Mouse (Mus musculus): ENCODE measurements around the gene Irf5. TPM values are rescaled to one million over a fixed set of nuclear protein-coding genes. Genes with fewer than 3 reads are reported as not detected.

The Irf5 gene
- 1 to 10 TPM; 3.8 to 5.1 TPM for total RNA-seq (2021)
- long read RNA-seq, experiment 1, transcript Irf5-201 (9 exons, 2,189 nt) = major isoform, 7 of 7 reads
- long read RNA-seq, experiment 1, partial matches to known transcripts = 0 of 7 reads
- long read RNA-seq, experiment 1, other reads (novel, unspliced or antisense) = 0 of 7 reads
- long read RNA-seq, experiment 2, partial matches to known transcripts = 1 of 3 reads
- long read RNA-seq, experiment 2, other reads (novel, unspliced or antisense) = 0 of 3 reads

DNA sequence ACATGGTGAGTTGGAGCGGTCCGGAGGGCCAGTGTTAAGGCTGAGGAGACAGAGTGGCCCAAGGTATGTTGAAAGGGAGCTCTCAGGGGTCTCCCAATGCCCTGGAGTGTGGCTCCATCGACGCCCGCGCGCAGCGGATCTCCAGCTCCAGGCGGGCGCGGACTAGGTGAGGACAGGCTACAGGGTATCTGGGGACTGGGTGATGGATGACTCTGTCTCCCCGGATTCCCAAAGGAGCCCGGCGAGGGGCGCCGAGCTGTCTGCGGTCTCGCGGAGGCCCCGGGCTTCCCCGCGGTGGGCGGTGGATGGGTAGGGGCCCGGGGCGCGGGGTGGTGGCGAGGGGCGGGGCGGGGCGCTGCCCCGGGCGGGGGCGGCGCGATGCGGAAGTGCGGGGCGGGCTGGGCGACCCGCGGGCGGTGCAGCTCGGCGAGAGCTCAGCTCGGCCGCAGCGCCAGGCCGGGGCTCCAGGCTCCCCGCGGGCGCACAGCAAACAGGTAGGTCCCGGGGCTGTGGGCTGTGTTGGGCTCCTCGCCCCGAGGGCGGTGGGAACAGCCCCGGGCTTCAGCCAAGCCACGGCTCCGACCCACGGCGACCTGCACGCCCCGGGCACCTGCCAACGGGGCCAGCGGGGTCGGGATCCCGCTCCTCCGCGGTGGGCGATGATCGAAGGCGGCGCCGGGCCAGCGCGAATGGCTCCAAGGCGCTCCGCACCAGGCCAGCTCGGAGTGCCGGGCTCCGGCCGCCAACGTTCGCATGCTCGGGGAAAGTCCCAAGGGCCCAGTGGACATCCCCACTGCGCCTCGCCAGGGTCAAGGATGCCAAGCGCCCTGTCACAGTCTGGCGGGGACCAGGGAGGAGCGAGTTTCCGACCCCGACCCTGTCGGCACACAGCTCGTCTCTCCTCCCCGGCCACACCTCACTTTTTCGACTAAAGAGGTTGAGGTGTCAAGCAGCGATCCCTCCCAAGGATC lies at the start of gene Irf5:
TSS of gene Irf5 (plus strand) at position 345 of the 971 bp plus-strand sequence.
- Histone ChIP-seq H3K27ac (peak within 1 kb of the TSS; percentile 32; the same call in 1 of the 2 replicates), H3K4me3 (peak within 1 kb of the TSS; percentile 51)
- DNase-seq (ENCODE audit: low spot score in 2 of 2) = no peak
- TF ChIP-seq CTCF (conservative IDR thresholded peaks at IDR 0.05) = no peak

DNA sequence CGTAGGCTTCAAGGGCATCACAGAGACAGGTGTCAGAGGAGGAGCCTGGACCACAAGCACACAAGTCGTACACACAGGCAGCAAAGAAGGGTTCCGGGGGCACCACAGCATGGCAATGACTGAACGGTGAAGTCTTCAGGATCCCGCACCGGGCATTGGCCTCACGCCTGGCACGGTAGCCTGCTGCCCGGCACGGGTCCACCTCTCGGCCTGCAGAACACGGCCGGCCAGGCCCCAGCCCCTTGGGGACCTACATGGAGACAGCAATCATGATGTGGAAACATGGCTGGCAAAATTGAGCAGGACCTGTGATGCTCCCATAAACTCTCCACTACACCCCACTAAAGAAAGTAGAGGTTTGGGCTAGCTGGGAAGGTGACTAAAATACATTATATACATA lies 43.7 kb upstream of the Irf5 start:
- H3K27ac ChIP-seq = no peak overlapping the region
- DNase-seq (ENCODE audit: low spot score in 2 of 2) = no peak
- no peak overlapping the region for H3K4me3 ChIP-seq
- TF ChIP-seq CTCF (conservative IDR thresholded peaks at IDR 0.05) = no peak

DNA sequence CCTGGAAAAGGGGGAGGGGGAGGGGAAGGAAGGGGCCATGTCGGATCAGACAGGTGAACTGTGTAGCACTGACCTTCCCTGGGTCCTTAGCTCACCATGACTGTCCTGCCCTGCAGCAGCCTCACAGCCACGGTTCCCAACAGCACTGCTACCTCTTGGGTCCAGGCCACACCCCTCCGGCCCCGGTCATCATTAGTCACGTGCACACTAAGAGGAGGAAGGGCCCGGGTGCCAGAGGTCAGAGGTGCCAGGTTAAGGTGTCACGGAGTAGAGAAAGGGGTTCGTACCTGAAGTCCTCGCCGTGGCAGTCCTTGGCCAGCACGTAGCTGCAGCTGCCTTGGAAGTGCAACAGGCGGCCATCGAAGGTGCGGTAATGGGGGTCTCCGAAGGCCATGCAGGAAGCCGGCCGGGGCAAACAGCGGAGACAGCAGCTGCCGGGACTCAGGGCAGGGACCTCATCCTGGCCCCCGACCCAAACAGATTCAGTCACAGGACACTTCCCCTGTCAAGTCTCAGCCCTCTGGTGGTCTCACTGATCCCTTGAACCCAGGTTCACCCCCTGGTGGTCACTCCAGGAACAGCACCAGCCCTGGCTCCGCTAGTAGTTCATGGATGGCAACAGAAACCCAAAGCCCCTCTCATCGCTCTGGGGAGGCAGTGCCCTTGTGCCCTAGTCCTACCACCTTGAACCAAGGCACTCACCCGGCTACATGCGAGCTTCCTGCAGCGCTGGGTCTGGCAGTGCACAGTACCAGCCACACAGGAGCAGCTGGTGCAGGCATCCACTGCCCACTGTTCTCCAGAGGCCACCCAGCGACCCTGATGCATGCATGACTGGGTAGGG lies 41.5 kb upstream of the Irf5 start:
- peak; percentile 94 for TF ChIP-seq CTCF (conservative IDR thresholded peaks at IDR 0.05)
- no peak overlapping the region for H3K27ac ChIP-seq
- H3K4me3 ChIP-seq = peak overlapping the region; percentile 48
- peak in 1 of 2 experiments; percentile 78 for DNase-seq (ENCODE audit: low spot score in 2 of 2)

DNA sequence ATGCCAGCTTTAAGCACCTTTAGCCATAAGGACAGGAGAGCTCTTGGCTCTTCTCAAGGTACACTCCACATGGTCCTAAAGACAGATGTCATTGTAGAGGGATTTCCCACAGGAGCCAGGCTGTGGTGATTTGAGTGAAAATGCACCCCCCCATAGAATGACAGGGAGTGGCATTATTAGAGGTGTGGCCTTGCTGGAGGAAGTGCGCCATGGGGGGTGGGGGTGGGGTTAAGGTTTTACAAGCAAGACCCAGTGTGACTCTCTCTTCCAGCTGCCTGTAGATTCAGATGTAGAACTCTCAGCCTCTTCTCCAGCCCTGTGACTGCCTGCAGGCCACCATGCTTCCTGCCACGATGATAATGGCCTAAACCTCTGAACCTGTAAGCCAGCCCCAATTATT lies 40.5 kb upstream of the Irf5 start:
- H3K4me3 ChIP-seq = no peak overlapping the region
- no peak overlapping the region for H3K27ac ChIP-seq
- DNase-seq (ENCODE audit: low spot score in 2 of 2) = no peak
- no peak for TF ChIP-seq CTCF (conservative IDR thresholded peaks at IDR 0.05)

DNA sequence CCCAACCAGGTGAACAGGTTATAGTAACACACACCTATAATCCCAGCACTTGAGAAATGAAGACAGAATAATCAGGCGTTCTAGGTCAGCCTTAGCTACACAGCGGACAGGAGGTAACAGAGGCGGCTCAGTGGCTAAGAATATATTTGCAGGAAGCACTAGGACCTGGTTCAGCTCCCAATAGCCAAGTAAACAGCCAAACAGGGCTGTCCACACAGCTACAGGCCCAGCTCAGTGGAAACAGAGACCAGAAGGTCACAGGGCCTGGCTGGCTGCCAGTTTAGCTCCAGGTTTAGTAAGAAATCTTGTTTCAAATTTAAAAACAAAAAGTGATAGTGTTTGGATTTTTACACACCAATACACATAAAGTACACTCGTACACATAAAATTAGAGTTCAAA lies 32.3 kb upstream of the Irf5 start:
- no peak for TF ChIP-seq CTCF (conservative IDR thresholded peaks at IDR 0.05)
- no peak overlapping the region for H3K27ac ChIP-seq
- H3K4me3 ChIP-seq = no peak overlapping the region
- no peak for DNase-seq (ENCODE audit: low spot score in 2 of 2)

DNA sequence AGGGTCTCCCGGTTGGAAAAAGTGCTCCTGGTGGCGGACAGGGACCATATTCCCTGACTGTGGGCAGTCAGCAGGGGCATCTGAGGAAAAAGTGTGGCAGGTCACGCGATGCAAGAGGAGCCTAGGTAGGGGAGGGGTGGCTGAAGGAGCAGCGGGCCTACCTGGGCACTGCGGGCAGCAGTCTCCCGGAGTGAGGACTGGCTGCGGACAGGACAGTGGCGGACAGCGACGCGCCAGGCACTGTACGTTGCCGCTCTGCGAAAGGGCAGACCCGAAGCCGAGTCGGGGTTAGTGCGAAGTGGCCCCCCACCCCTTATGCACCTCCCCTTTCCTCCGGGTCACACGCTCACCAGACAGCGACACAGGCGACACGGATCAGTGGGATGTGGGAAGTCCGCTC lies 30.2 kb upstream of the Irf5 start:
- no peak overlapping the region for H3K27ac ChIP-seq
- H3K4me3 ChIP-seq = no peak overlapping the region
- no peak for DNase-seq (ENCODE audit: low spot score in 2 of 2)
- no peak for TF ChIP-seq CTCF (conservative IDR thresholded peaks at IDR 0.05)

DNA sequence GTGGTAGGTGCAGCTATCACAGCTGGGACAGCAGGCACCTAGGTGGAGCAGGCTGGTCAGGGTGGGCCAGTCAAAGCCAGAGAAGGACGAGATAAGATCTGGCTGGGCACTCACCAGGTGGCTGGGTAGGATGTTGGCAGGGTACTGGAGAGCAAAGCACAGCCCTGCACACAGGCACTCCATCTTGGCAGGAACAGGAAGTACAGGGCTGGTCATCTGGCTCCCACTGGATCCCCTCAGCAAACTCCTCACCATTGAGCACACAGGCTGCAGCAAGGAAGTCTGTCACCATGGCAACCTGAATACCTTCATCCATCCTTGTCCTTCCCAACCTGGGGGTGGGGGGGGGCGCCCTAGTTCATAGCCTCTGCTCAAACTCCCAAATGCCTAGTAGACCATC lies 28.6 kb upstream of the Irf5 start:
- Histone ChIP-seq H3K27ac (no peak overlapping the region), H3K4me3 (no peak overlapping the region)
- no peak for DNase-seq (ENCODE audit: low spot score in 2 of 2)
- TF ChIP-seq CTCF (conservative IDR thresholded peaks at IDR 0.05) = no peak

DNA sequence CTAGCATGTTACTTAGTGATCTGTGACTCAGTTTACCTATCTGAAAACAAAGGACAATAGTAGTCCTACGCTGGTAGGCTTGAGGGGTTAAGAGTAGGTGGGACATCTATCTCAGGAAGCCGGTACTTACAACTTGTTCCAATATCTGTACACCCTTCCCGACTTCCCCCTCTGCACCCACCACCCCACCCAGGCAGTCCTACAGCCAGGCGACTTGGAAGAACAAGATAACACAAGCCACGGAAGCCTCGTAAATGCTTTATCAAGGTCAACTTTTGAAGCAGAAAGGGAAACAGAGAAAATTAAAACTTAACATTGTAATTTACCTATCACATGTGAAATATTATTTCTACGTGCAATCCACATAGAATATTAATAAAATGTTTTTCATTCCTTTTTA lies 26.2 kb upstream of the Irf5 start:
- H3K4me3 ChIP-seq = no peak overlapping the region
- no peak for DNase-seq (ENCODE audit: low spot score in 2 of 2)
- no peak overlapping the region for H3K27ac ChIP-seq
- TF ChIP-seq CTCF (conservative IDR thresholded peaks at IDR 0.05) = no peak

DNA sequence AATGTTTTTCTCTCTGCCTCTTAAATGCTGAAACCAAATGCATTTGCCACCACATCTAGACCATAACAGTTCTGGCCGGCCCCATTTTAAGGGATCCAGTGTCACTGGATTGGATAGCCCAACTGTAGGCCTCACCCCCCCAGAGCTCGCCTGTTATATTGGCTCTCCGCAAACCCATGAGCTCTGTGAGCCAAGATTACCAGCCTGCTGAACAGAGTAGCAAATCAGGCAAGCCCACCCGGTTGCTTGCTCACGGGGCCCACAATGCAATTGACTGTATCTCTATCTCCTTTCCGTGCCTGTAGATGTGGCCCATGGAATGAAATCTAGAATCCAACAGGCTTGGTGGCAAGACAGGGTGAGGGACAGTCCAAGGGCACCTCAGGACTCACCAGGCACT lies 25.6 kb upstream of the Irf5 start:
- DNase-seq (ENCODE audit: low spot score in 2 of 2) = no peak
- H3K27ac ChIP-seq = no peak overlapping the region
- no peak overlapping the region for H3K4me3 ChIP-seq
- TF ChIP-seq CTCF (conservative IDR thresholded peaks at IDR 0.05) = no peak

DNA sequence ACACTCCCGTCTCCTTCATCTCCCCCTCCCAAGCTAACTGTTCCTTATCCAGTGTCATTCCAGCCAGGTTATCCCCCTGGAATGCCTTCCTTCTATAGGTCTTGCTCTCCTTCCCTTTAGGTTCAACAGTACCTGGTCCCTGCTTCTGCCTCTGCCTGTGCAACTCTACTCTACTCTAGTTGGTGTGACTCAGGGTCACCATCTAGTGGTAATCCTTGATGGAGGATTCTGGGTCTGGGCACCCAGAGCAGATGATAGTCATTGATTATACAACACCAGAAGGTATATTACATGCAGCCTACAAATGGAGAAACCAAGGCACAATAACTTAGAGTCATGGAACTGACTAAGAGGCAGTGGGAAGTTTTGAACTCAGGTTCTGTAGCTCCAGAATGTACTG lies 24.8 kb upstream of the Irf5 start:
- TF ChIP-seq CTCF (conservative IDR thresholded peaks at IDR 0.05) = peak; percentile 72
- no peak for DNase-seq (ENCODE audit: low spot score in 2 of 2)

DNA sequence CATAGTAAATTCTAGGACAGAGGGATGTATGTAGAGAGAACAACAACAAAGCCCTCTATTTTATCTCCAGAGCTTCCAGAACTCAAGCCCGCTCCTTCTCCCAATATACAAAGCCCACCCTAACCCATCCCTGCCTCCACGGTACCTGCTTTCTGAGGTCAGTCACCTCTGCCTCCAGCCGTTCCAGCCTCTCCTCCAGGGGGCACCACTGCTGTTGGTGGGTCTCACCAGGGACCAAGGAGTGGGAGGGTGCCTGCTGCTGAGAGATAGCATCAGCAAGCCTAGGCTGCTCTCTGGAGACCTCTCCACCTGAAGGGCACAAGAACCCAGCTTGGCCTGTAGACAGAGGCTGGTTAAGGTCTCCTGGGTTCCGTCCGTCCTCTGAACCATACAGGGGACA lies 20.9 kb upstream of the Irf5 start:
- no peak for TF ChIP-seq CTCF (conservative IDR thresholded peaks at IDR 0.05)
- H3K4me3 ChIP-seq = no peak overlapping the region
- no peak for DNase-seq (ENCODE audit: low spot score in 2 of 2)
- H3K27ac ChIP-seq = no peak overlapping the region

More for the DNA sequence above, 24.8 kb upstream of the Irf5 start:
- Histone ChIP-seq H3K4me3 (no peak overlapping the region), H3K27ac (no peak overlapping the region)

DNA sequence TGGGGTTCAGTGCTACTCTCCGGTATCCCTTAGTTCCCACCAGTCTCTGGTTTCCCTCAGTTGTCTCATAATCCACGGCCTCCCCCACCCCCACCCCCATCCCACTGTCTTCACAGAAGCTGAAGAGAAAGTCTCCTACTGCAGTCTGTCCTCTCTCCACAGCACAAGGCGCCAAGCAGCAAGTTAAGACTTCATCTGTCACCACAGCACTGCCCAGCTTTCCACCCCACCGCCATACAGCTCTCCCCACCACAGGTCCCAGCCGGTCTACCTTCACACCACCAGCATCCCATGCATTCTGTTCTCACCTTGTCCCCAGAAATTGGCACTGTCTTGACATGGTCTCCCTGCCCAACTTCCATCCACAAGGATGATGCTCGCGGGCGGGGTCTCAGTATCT lies 19.6 kb upstream of the Irf5 start:
- Histone ChIP-seq H3K27ac (no peak overlapping the region), H3K4me3 (no peak overlapping the region; the same call in 1 of the 2 replicates)
- TF ChIP-seq CTCF (conservative IDR thresholded peaks at IDR 0.05) = no peak
- DNase-seq (ENCODE audit: low spot score in 2 of 2) = no peak

Data from layer of hippocampus, adult 2 months (tissue).